ENCODE assay signal across 11 mouse cellular contexts in genomic region chr11:119187800-119188197, GRCm38 (mm10). TPM values are rescaled to one million over a fixed set of nuclear protein-coding genes. Genes with fewer than 3 reads are reported as not detected.
DNase-seq lines count a peak whose midpoint lies in the region; ATAC-seq lines count a peak whose summit lies in the region.
"Had no signal": no experiment of that assay in that cellular context is flagged by ENCODE, and none has a peak within 500 bp of the region (broad histone marks: within the 10 kb centered on the region; RNA-seq: fewer than 3 reads in every experiment).

No protein-coding gene starts in this region.

- H3K9ac ChIP-seq in embryonic facial prominence, embryonic 11.5 days (replicated peaks; ENCODE audit: low read length), result no peak overlapping the region
- H3K9ac ChIP-seq in lung, embryonic 16.5 days (ENCODE audit: low read length), result no peak overlapping the region; the same call in 1 of the 2 replicates
- no peak overlapping the region for H3K9ac ChIP-seq in embryonic facial prominence, embryonic 15.5 days
- no peak overlapping the region for H3K9ac ChIP-seq in neural tube, embryonic 15.5 days (replicated peaks)
- H3K9ac ChIP-seq in midbrain, embryonic 13.5 days (replicated peaks), result no peak overlapping the region
- H3K9ac ChIP-seq: hindbrain, embryonic 14.5 days had no signal

- intact Hi-C loops in left cerebral cortex, postnatal 14 days (cut with DNase I), result loop anchor here (5.0 kb wide), 1 partner anchor 95 kb away; no protein-coding TSS in a partner anchor

- no peaks in the 10 kb centered on the region for H3K27me3 ChIP-seq in embryonic facial prominence, embryonic 11.5 days (ENCODE audit: control insufficient read depth, insufficient read depth, low read length)
- H3K27me3 ChIP-seq in embryonic facial prominence, embryonic 10.5 days (replicated peaks; ENCODE audit: low read depth, poor library complexity, severe bottlenecking), result 0 out of 2 replicates have a peak, but pooled peaks cover 3% of the 10 kb centered on the region
- no peaks in the 10 kb centered on the region for H3K27me3 ChIP-seq in lung, embryonic 16.5 days (ENCODE audit: control insufficient read depth, insufficient read depth, low read depth, low read length)
- no peaks in the 10 kb centered on the region for H3K27me3 ChIP-seq in embryonic facial prominence, embryonic 15.5 days
- no peaks in the 10 kb centered on the region for H3K27me3 ChIP-seq in neural tube, embryonic 15.5 days (replicated peaks)
- H3K27me3 ChIP-seq in midbrain, embryonic 13.5 days, result no peaks in the 10 kb centered on the region

- WGBS in embryonic facial prominence, embryonic 11.5 days, result 54% methylated on average over 10 of the region's 10 CpGs
- 63% methylated on average over 10 of the region's 10 CpGs for WGBS in embryonic facial prominence, embryonic 10.5 days
- 56% methylated on average over 10 of the region's 10 CpGs for WGBS in lung, embryonic 16.5 days
- 50% methylated on average over 10 of the region's 10 CpGs for WGBS in embryonic facial prominence, embryonic 15.5 days
- WGBS in neural tube, embryonic 15.5 days, result 53% methylated on average over 10 of the region's 10 CpGs
- 57% methylated on average over 10 of the region's 10 CpGs for WGBS in midbrain, embryonic 13.5 days

- H3K36me3 ChIP-seq in embryonic facial prominence, embryonic 11.5 days (replicated peaks; ENCODE audit: control insufficient read depth, insufficient read depth, low read depth, low read length), result no peaks in the 10 kb centered on the region
- H3K36me3 ChIP-seq in embryonic facial prominence, embryonic 10.5 days (replicated peaks), result peaks cover 21% of the 10 kb centered on the region
- no peaks in the 10 kb centered on the region for H3K36me3 ChIP-seq in lung, embryonic 16.5 days (ENCODE audit: control insufficient read depth, insufficient read depth, low read length)
- no peaks in the 10 kb centered on the region for H3K36me3 ChIP-seq in embryonic facial prominence, embryonic 15.5 days
- no peaks in the 10 kb centered on the region for H3K36me3 ChIP-seq in neural tube, embryonic 15.5 days
- no peaks in the 10 kb centered on the region for H3K36me3 ChIP-seq in midbrain, embryonic 13.5 days

- peak; percentile 5; the same call in 1 of the 2 replicates for ATAC-seq in embryonic facial prominence, embryonic 11.5 days (replicated peaks; ENCODE audit: insufficient number of reproducible peaks, low FRiP score, low TSS enrichment, low read depth)
- ATAC-seq in lung, embryonic 16.5 days (ENCODE audit: low read depth), result no peak
- no peak for ATAC-seq in embryonic facial prominence, embryonic 15.5 days (ENCODE audit: insufficient number of reproducible peaks, low FRiP score, low TSS enrichment, low read depth)
- ATAC-seq in neural tube, embryonic 15.5 days (ENCODE audit: low FRiP score), result no peak
- ATAC-seq in midbrain, embryonic 13.5 days, result no peak

- peaks cover 4% of the 10 kb centered on the region; the same call in 1 of the 2 replicates for H3K4me1 ChIP-seq in embryonic facial prominence, embryonic 11.5 days (ENCODE audit: control insufficient read depth, insufficient read depth, low read length)
- peaks cover 56% of the 10 kb centered on the region for H3K4me1 ChIP-seq in embryonic facial prominence, embryonic 10.5 days
- peaks cover 41% of the 10 kb centered on the region for H3K4me1 ChIP-seq in lung, embryonic 16.5 days (replicated peaks; ENCODE audit: control insufficient read depth, insufficient read depth, low read length)
- peaks cover 53% of the 10 kb centered on the region for H3K4me1 ChIP-seq in embryonic facial prominence, embryonic 15.5 days
- peaks cover 52% of the 10 kb centered on the region for H3K4me1 ChIP-seq in neural tube, embryonic 15.5 days
- H3K4me1 ChIP-seq in midbrain, embryonic 13.5 days (replicated peaks), result peaks cover 62% of the 10 kb centered on the region

- no peak for DNase-seq in embryonic facial prominence, embryonic 11.5 days (ENCODE audit: low spot score)
- no peak for DNase-seq in embryonic facial prominence, embryonic 10.5 days (ENCODE audit: low spot score)
- no peak for DNase-seq in lung, postnatal 14 days
- no peak for DNase-seq in left cerebral cortex, postnatal 14 days (ENCODE audit: low spot score in 2 of 2)

- H3K4me3 ChIP-seq in embryonic facial prominence, embryonic 11.5 days (ENCODE audit: low read depth, low read length), result no peak overlapping the region
- H3K4me3 ChIP-seq in embryonic facial prominence, embryonic 10.5 days, result no peak overlapping the region; the same call in 1 of the 2 replicates
- H3K4me3 ChIP-seq in lung, embryonic 16.5 days (ENCODE audit: low read length), result no peak overlapping the region
- no peak overlapping the region for H3K4me3 ChIP-seq in embryonic facial prominence, embryonic 15.5 days (replicated peaks)
- H3K4me3 ChIP-seq in neural tube, embryonic 15.5 days (replicated peaks), result no peak overlapping the region
- no peak overlapping the region for H3K4me3 ChIP-seq in midbrain, embryonic 13.5 days (replicated peaks)
- H3K4me3 ChIP-seq: heart, adult 2 months; midbrain, embryonic 10.5 days had no signal

- H3K27ac ChIP-seq in embryonic facial prominence, embryonic 11.5 days (replicated peaks; ENCODE audit: low read depth, low read length), result no peak overlapping the region
- no peak overlapping the region for H3K27ac ChIP-seq in embryonic facial prominence, embryonic 10.5 days (replicated peaks)
- H3K27ac ChIP-seq in lung, embryonic 16.5 days (ENCODE audit: low read length), result peak overlapping the region; percentile 55; the same call in 1 of the 2 replicates
- peak overlapping the region; percentile 77 for H3K27ac ChIP-seq in embryonic facial prominence, embryonic 15.5 days (replicated peaks)
- 0 out of 2 replicates have a peak overlapping the region, but pooled peaks have one; percentile 7 for H3K27ac ChIP-seq in neural tube, embryonic 15.5 days (replicated peaks)
- no peak overlapping the region for H3K27ac ChIP-seq in midbrain, embryonic 13.5 days
- H3K27ac ChIP-seq: heart, adult 2 months had no signal

- no peak overlapping the region for H3K4me2 ChIP-seq in embryonic facial prominence, embryonic 11.5 days (ENCODE audit: low read depth, low read length)
- no peak overlapping the region for H3K4me2 ChIP-seq in lung, embryonic 16.5 days (ENCODE audit: low read depth, low read length)
- H3K4me2 ChIP-seq in embryonic facial prominence, embryonic 15.5 days (replicated peaks), result no peak overlapping the region
- no peak overlapping the region; the same call in 1 of the 2 replicates for H3K4me2 ChIP-seq in neural tube, embryonic 15.5 days
- no peak overlapping the region for H3K4me2 ChIP-seq in midbrain, embryonic 13.5 days (replicated peaks)
- H3K4me2 ChIP-seq: hindbrain, embryonic 14.5 days had no signal

- no peaks in the 10 kb centered on the region for H3K9me3 ChIP-seq in embryonic facial prominence, embryonic 11.5 days (replicated peaks; ENCODE audit: control insufficient read depth, low read length)
- H3K9me3 ChIP-seq in embryonic facial prominence, embryonic 10.5 days, result no peaks in the 10 kb centered on the region
- H3K9me3 ChIP-seq in lung, embryonic 16.5 days (ENCODE audit: control insufficient read depth, low read length), result no peaks in the 10 kb centered on the region
- no peaks in the 10 kb centered on the region for H3K9me3 ChIP-seq in embryonic facial prominence, embryonic 15.5 days (replicated peaks)
- H3K9me3 ChIP-seq in neural tube, embryonic 15.5 days (replicated peaks), result no peaks in the 10 kb centered on the region
- H3K9me3 ChIP-seq in midbrain, embryonic 13.5 days, result no peaks in the 10 kb centered on the region
- H3K9me3 ChIP-seq: midbrain, embryonic 10.5 days had no signal

RNA-seq across cellular contexts. Expression of gene Tbc1d16, which starts 40.5 kb away (rescaled TPM):
- 9.5 and 11.9 TPM in 2 replicates for polyA plus RNA-seq in embryonic facial prominence, embryonic 11.5 days (2014; fragmentation: Nextera tagmentation; extraction: Ambion mirVana)
- polyA plus RNA-seq in embryonic facial prominence, embryonic 10.5 days (2016; fragmentation: Nextera tagmentation; extraction: Ambion mirVana), result 25.3 and 25.5 TPM in 2 replicates
- polyA plus RNA-seq in lung, embryonic 16.5 days (2015; fragmentation: Nextera tagmentation; extraction: Ambion mirVana), result 19.4 and 20.0 TPM in 2 replicates
- polyA plus RNA-seq in embryonic facial prominence, embryonic 15.5 days (2015; fragmentation: Nextera tagmentation; extraction: Ambion mirVana), result 15.3 and 16.0 TPM in 2 replicates
- polyA plus RNA-seq in neural tube, embryonic 15.5 days (2015; fragmentation: Nextera tagmentation; extraction: Ambion mirVana), result 43.9 and 47.4 TPM in 2 replicates
- total RNA-seq in left cerebral cortex, postnatal 14 days (2021), result 10 to 100 TPM; 51.3 to 56.4 TPM
- 50.0 and 53.1 TPM in 2 replicates for polyA plus RNA-seq in midbrain, embryonic 13.5 days (2015; fragmentation: Nextera tagmentation; extraction: Ambion mirVana)

RNA-seq across cellular contexts. Expression of gene Ccdc40, which starts 40.6 kb away (rescaled TPM):
- polyA plus RNA-seq in embryonic facial prominence, embryonic 11.5 days (2014; fragmentation: Nextera tagmentation; extraction: Ambion mirVana), result 12.1 and 13.4 TPM in 2 replicates
- 16.4 and 19.5 TPM in 2 replicates for polyA plus RNA-seq in embryonic facial prominence, embryonic 10.5 days (2016; fragmentation: Nextera tagmentation; extraction: Ambion mirVana)
- 6.3 and 9.2 TPM in 2 replicates for polyA plus RNA-seq in lung, embryonic 16.5 days (2015; fragmentation: Nextera tagmentation; extraction: Ambion mirVana)
- 10.3 and 13.0 TPM in 2 replicates for polyA plus RNA-seq in embryonic facial prominence, embryonic 15.5 days (2015; fragmentation: Nextera tagmentation; extraction: Ambion mirVana)
- 12.6 and 13.2 TPM in 2 replicates for polyA plus RNA-seq in neural tube, embryonic 15.5 days (2015; fragmentation: Nextera tagmentation; extraction: Ambion mirVana)
- total RNA-seq in left cerebral cortex, postnatal 14 days (2021), result 1 to 10 TPM; 1.1 to 1.8 TPM
- polyA plus RNA-seq in midbrain, embryonic 13.5 days (2015; fragmentation: Nextera tagmentation; extraction: Ambion mirVana), result 17.6 and 18.1 TPM in 2 replicates

Comparison
In these comparisons a context has a peak if more than half of its experiments do, and no peak if none do; other contexts are left out.
1. H3K27ac ChIP-seq: peak in lung, embryonic 16.5 days (single experiment), embryonic facial prominence, embryonic 15.5 days (single experiment) and neural tube, embryonic 15.5 days (single experiment); none in embryonic facial prominence, embryonic 11.5 days (single experiment), embryonic facial prominence, embryonic 10.5 days (single experiment) and midbrain, embryonic 13.5 days (single experiment).